Comparison of ENCODE assay signal across 9 mouse cellular contexts in genomic region chr15:103241071-103242018, GRCm38 (mm10). TPM values are rescaled to one million over a fixed set of nuclear protein-coding genes. Genes with fewer than 3 reads are reported as not detected.
DNase-seq lines count a peak whose midpoint lies in the region; ATAC-seq and TF ChIP-seq lines count a peak whose summit lies in the region.
"Not testable (repeated sequence)": the region's sequence is repeated elsewhere in the genome, so short reads cannot be mapped to it uniquely, and the experiment has no call there.
"Had no signal": no experiment of that assay in that cellular context is flagged by ENCODE, and none has a peak within 500 bp of the region (broad histone marks: within the 10 kb centered on the region; RNA-seq: fewer than 3 reads in every experiment).

No protein-coding gene starts in this region.

- H3K36me3 ChIP-seq in ES-E14 (ENCODE audit: control insufficient read depth, insufficient read depth, low read length, poor library complexity, severe bottlenecking) (peaks cover 44% of the 10 kb centered on the region), myocyte (ENCODE audit: control insufficient read depth, insufficient read depth) (peaks cover 51% of the 10 kb centered on the region)
- peaks cover 15% of the 10 kb centered on the region for H3K36me3 ChIP-seq in embryonic facial prominence, embryonic 11.5 days (replicated peaks; ENCODE audit: control insufficient read depth, insufficient read depth, low read depth, low read length)
- H3K36me3 ChIP-seq in hindbrain, embryonic 14.5 days (replicated peaks; ENCODE audit: control insufficient read depth, insufficient read depth) = peaks cover 49% of the 10 kb centered on the region
- peaks cover 44% of the 10 kb centered on the region for H3K36me3 ChIP-seq in thymus, adult 2 months (ENCODE audit: control insufficient read depth, insufficient read depth, low read length)

- intact Hi-C loops in gastrocnemius, adult 2 months (cut with DNase I) = not testable (repeated sequence)
- intact Hi-C loops in left cerebral cortex, adult 2 months (cut with DNase I) = loop anchor here (2.0 kb wide), 1 partner anchor 63 kb away; no protein-coding TSS in a partner anchor

- in situ Hi-C loops in ES-E14 (cut with MboI; ENCODE audit: low sequenced_read_pairs in 2 of 2, unreplicated experiment in 2 of 2) = not testable (repeated sequence)

- H3K27me3 ChIP-seq in embryonic facial prominence, embryonic 11.5 days (ENCODE audit: control insufficient read depth, insufficient read depth, low read length); hindbrain, embryonic 14.5 days (ENCODE audit: control insufficient read depth, insufficient read depth, low read length); myocyte (ENCODE audit: control insufficient read depth, insufficient read depth, insufficient read length); thymus, adult 2 months (ENCODE audit: control insufficient read depth, insufficient read depth, low read length): not testable (repeated sequence)

- H3K9me3 ChIP-seq in ES-E14 (ENCODE audit: control insufficient read depth, insufficient read depth, low read depth, low read length); embryonic facial prominence, embryonic 11.5 days (replicated peaks; ENCODE audit: control insufficient read depth, low read length); hindbrain, embryonic 14.5 days (ENCODE audit: control insufficient read depth, low read length): not testable (repeated sequence)

- not testable (repeated sequence) for DNase-seq in ES-E14 (ENCODE audit: low read depth, low spot score); gastrocnemius, adult 2 months; hindbrain, embryonic 14.5 days (ENCODE audit: low spot score); left cerebral cortex, adult 2 months (ENCODE audit: extremely low spot score in 1 of 2, low spot score in 2 of 2); lung, adult 2 months; thymus, adult 2 months
- peak; percentile 36 for DNase-seq in embryonic facial prominence, embryonic 11.5 days (ENCODE audit: low spot score)

- TF ChIP-seq POLR2A in lung, adult 2 months (IDR thresholded peaks at IDR 0.05; ENCODE audit: borderline replicate concordance, extremely low read depth, low read depth, low read length); myocyte (IDR thresholded peaks at IDR 0.05; ENCODE audit: insufficient read length, low read depth); thymus, adult 2 months (IDR thresholded peaks at IDR 0.05; ENCODE audit: control insufficient read depth, extremely low read depth, insufficient read depth, low read length, poor library complexity): not testable (repeated sequence)

- H3K27ac ChIP-seq in ES-E14 (ENCODE audit: insufficient read depth, low read depth, low read length, poor library complexity, severe bottlenecking) = peak overlapping the region; percentile 94
- H3K27ac ChIP-seq in embryonic facial prominence, embryonic 11.5 days (replicated peaks; ENCODE audit: low read depth, low read length) = peak overlapping the region; percentile 83
- peak overlapping the region; percentile 99 for H3K27ac ChIP-seq in gastrocnemius, adult 2 months
- H3K27ac ChIP-seq in hindbrain, embryonic 14.5 days = peak overlapping the region; percentile 97
- peak overlapping the region; percentile 89 for H3K27ac ChIP-seq in left cerebral cortex, adult 2 months
- peak overlapping the region; percentile 93 for H3K27ac ChIP-seq in thymus, adult 2 months (ENCODE audit: control insufficient read depth, insufficient read depth, low read length)

- peak overlapping the region; percentile 81 for H3K4me2 ChIP-seq in embryonic facial prominence, embryonic 11.5 days (ENCODE audit: low read depth, low read length)
- H3K4me2 ChIP-seq in hindbrain, embryonic 14.5 days (replicated peaks) = peak overlapping the region; percentile 90
- peak overlapping the region; percentile 89 for H3K4me2 ChIP-seq in myocyte (ENCODE audit: low read depth)

- peak overlapping the region; percentile 98 for H3K9ac ChIP-seq in ES-E14 (ENCODE audit: insufficient read depth, low read depth, low read length, poor library complexity, severe bottlenecking)
- H3K9ac ChIP-seq in embryonic facial prominence, embryonic 11.5 days (replicated peaks; ENCODE audit: low read length) = peak overlapping the region; percentile 92
- H3K9ac ChIP-seq in hindbrain, embryonic 14.5 days = peak overlapping the region; percentile 91

- peak overlapping the region; percentile 30 for H3ac ChIP-seq in myocyte (ENCODE audit: control insufficient read depth, insufficient read length)

- H3K4me3 ChIP-seq in ES-E14 (ENCODE audit: insufficient read depth in 1 of 2, low read depth in 1 of 2, low read length in 2 of 2, poor library complexity in 1 of 2, severe bottlenecking in 1 of 2) = peak overlapping the region; percentile 93 to 94
- H3K4me3 ChIP-seq in embryonic facial prominence, embryonic 11.5 days (ENCODE audit: low read depth, low read length) = peak overlapping the region; percentile 74
- peak overlapping the region; percentile 82 for H3K4me3 ChIP-seq in gastrocnemius, adult 2 months
- peak overlapping the region; percentile 46 for H3K4me3 ChIP-seq in hindbrain, embryonic 14.5 days (replicated peaks; ENCODE audit: low read length)
- H3K4me3 ChIP-seq in left cerebral cortex, adult 2 months = peak overlapping the region; percentile 72
- H3K4me3 ChIP-seq in lung, adult 2 months (replicated peaks; ENCODE audit: extremely low read depth, low read depth, low read length) = peak overlapping the region; percentile 78
- peak overlapping the region; percentile 95 for H3K4me3 ChIP-seq in myocyte
- H3K4me3 ChIP-seq in thymus, adult 2 months (ENCODE audit: control insufficient read depth, insufficient read depth, low read length) = peak overlapping the region; percentile 84

- not testable (repeated sequence) for H3K4me1 ChIP-seq in ES-E14 (ENCODE audit: control insufficient read depth in 2 of 2, insufficient read depth in 2 of 2, low read length in 2 of 2, poor library complexity in 1 of 2); embryonic facial prominence, embryonic 11.5 days (ENCODE audit: control insufficient read depth, insufficient read depth, low read length); lung, adult 2 months (ENCODE audit: control insufficient read depth, insufficient read depth, low read length); thymus, adult 2 months (replicated peaks; ENCODE audit: control insufficient read depth, insufficient read depth, low read length)
- peaks cover 39% of the 10 kb centered on the region for H3K4me1 ChIP-seq in hindbrain, embryonic 14.5 days (replicated peaks; ENCODE audit: control insufficient read depth, insufficient read depth, low read length)

- H3K79me2 ChIP-seq in myocyte (ENCODE audit: control insufficient read depth, insufficient read depth) = peaks cover 75% of the 10 kb centered on the region

- WGBS in embryonic facial prominence, embryonic 11.5 days = 6% methylated on average over 11 of the region's 12 CpGs
- 18% methylated on average over 12 of the region's 12 CpGs for WGBS in hindbrain, embryonic 14.5 days
- WGBS in lung, adult 2 months = 7% methylated on average over 12 of the region's 12 CpGs
- 1% methylated on average over 12 of the region's 12 CpGs for WGBS in thymus, adult 2 months

- TF ChIP-seq CTCF in gastrocnemius, adult 2 months (IDR thresholded peaks at IDR 0.05); left cerebral cortex, adult 2 months (IDR thresholded peaks at IDR 0.05); lung, adult 2 months (IDR thresholded peaks at IDR 0.05; ENCODE audit: insufficient read depth, low read length); thymus, adult 2 months (IDR thresholded peaks at IDR 0.05; ENCODE audit: borderline replicate concordance, control insufficient read depth, extremely low read depth, insufficient read depth, low read length, poor library complexity): not testable (repeated sequence)

- not testable (repeated sequence) for ATAC-seq in embryonic facial prominence, embryonic 11.5 days (replicated peaks; ENCODE audit: insufficient number of reproducible peaks, low FRiP score, low TSS enrichment, low read depth); hindbrain, embryonic 14.5 days (ENCODE audit: low FRiP score)

RNA-seq across cellular contexts. Expression of gene Hnrnpa1, which starts 1.1 kb away (rescaled TPM):
- 321 and 519 TPM in 2 replicates for total RNA-seq in ES-E14 (2012; rRNA removed)
- polyA plus RNA-seq in embryonic facial prominence, embryonic 11.5 days (2014; fragmentation: Nextera tagmentation; extraction: Ambion mirVana) = 1,361 and 1,483 TPM in 2 replicates
- 10 to 100 TPM; 93.9 to 98.7 TPM for total RNA-seq in gastrocnemius, adult 2 months (2021)
- 526 and 623 TPM in 2 replicates for polyA plus RNA-seq in hindbrain, embryonic 14.5 days (2014; fragmentation: Nextera tagmentation; extraction: Ambion mirVana)
- total RNA-seq in left cerebral cortex, adult 2 months (2021) = 100 to 1,000 TPM; 233 to 247 TPM
- 49.1 and 93.5 TPM in 2 replicates for polyA plus RNA-seq in lung, adult 2 months (2012; rRNA removed)
- 285 TPM for polyA plus RNA-seq in myocyte (2012; fragmentation: generic; extraction: Trizol)
- polyA plus RNA-seq in thymus, adult 2 months (2012; rRNA removed) = 155 and 178 TPM in 2 replicates

RNA-seq across cellular contexts. Expression of gene Cbx5, which starts 1.7 kb away (rescaled TPM):
- total RNA-seq in ES-E14 (2012; rRNA removed) = 190 and 226 TPM in 2 replicates
- polyA plus RNA-seq in embryonic facial prominence, embryonic 11.5 days (2014; fragmentation: Nextera tagmentation; extraction: Ambion mirVana) = 210 and 217 TPM in 2 replicates
- 10 to 100 TPM; 24.4 to 36.6 TPM for total RNA-seq in gastrocnemius, adult 2 months (2021)
- polyA plus RNA-seq in hindbrain, embryonic 14.5 days (2014; fragmentation: Nextera tagmentation; extraction: Ambion mirVana) = 153 and 171 TPM in 2 replicates
- 100 to 1,000 TPM; 171 to 176 TPM for total RNA-seq in left cerebral cortex, adult 2 months (2021)
- polyA plus RNA-seq in lung, adult 2 months (2012; rRNA removed) = 12.2 and 20.0 TPM in 2 replicates
- 54.8 TPM for polyA plus RNA-seq in myocyte (2012; fragmentation: generic; extraction: Trizol)
- 34.2 and 37.0 TPM in 2 replicates for polyA plus RNA-seq in thymus, adult 2 months (2012; rRNA removed)

RNA-seq across cellular contexts. Expression of gene Nfe2, which starts 16.9 kb away (rescaled TPM):
- 0.49 and 1.0 TPM in 2 replicates for total RNA-seq in ES-E14 (2012; rRNA removed)
- polyA plus RNA-seq in embryonic facial prominence, embryonic 11.5 days (2014; fragmentation: Nextera tagmentation; extraction: Ambion mirVana) = 5.4 and 8.0 TPM in 2 replicates
- total RNA-seq in gastrocnemius, adult 2 months (2021) = not detected
- 0.90 and 1.1 TPM in 2 replicates for polyA plus RNA-seq in hindbrain, embryonic 14.5 days (2014; fragmentation: Nextera tagmentation; extraction: Ambion mirVana)
- total RNA-seq in left cerebral cortex, adult 2 months (2021) = not detected
- polyA plus RNA-seq in lung, adult 2 months (2012; rRNA removed) = 7.7 and 14.1 TPM in 2 replicates
- polyA plus RNA-seq in myocyte (2012; fragmentation: generic; extraction: Trizol) = 0.42 TPM
- polyA plus RNA-seq in thymus, adult 2 months (2012; rRNA removed) = 4.9 and 7.3 TPM in 2 replicates
- total RNA-seq: gastrocnemius, postnatal 25 days had no signal

RNA-seq across cellular contexts. Expression of gene Copz1, which starts 31.2 kb away (rescaled TPM):
- total RNA-seq in ES-E14 (2012; rRNA removed) = 59.4 and 85.5 TPM in 2 replicates
- 327 and 331 TPM in 2 replicates for polyA plus RNA-seq in embryonic facial prominence, embryonic 11.5 days (2014; fragmentation: Nextera tagmentation; extraction: Ambion mirVana)
- total RNA-seq in gastrocnemius, adult 2 months (2021) = 10 to 100 TPM; 38.5 to 41.4 TPM
- 214 and 220 TPM in 2 replicates for polyA plus RNA-seq in hindbrain, embryonic 14.5 days (2014; fragmentation: Nextera tagmentation; extraction: Ambion mirVana)
- total RNA-seq in left cerebral cortex, adult 2 months (2021) = 10 to 100 TPM; 85.5 to 93.0 TPM
- 55.1 and 86.2 TPM in 2 replicates for polyA plus RNA-seq in lung, adult 2 months (2012; rRNA removed)
- 172 TPM for polyA plus RNA-seq in myocyte (2012; fragmentation: generic; extraction: Trizol)
- polyA plus RNA-seq in thymus, adult 2 months (2012; rRNA removed) = 106 and 124 TPM in 2 replicates
